Mouse (Mus musculus): ENCODE measurements at regions not wholly inside any gene's neighbourhood (a gene's known extent, or its start where the extent isn't known, plus 50 kb on each side); places are given as distances from the start of the nearest gene placed in this dataset.

DNA sequence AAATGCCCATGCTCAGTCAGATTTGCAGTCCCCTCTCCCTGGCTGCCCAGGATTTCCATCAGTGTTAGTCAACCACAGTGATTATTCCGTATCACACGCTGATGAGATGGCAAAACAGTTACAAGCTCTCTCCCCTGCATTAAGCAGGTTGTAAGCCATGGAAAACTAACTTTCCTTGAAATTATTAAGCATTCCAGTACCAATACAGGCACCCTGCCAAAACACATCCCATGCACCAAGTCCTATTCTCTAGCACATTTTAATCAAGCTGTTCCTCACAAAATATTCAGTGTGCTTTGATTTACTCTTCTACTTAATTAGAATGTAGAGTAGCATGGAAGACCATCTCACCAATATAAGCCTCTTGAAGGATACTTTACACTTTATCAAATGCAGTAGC, 768.4 kb upstream of the Mms22l start:
- Histone ChIP-seq H3K27ac (ENCODE audit: low read depth, low read length) (no peak overlapping the region), H3K4me3 (ENCODE audit: low read length) (no peak overlapping the region), H3K27me3 (replicated peaks; ENCODE audit: control insufficient read depth, insufficient read depth, low read length) (no peaks in the 10 kb centered on the region), H3K36me3 (ENCODE audit: control insufficient read depth, insufficient read depth, low read length) (no peaks in the 10 kb centered on the region), H3K4me2 (ENCODE audit: low read length) (no peak overlapping the region), H3K9me3 (ENCODE audit: control insufficient read depth, low read length) (no peaks in the 10 kb centered on the region), H3K4me1 (ENCODE audit: control insufficient read depth, insufficient read depth, low read depth, low read length) (no peaks in the 10 kb centered on the region), H3K9ac (ENCODE audit: low read depth, low read length) (no peak overlapping the region)
- ATAC-seq: no peak
- WGBS: 57% methylated on average over 2 of the region's 2 CpGs

GRCm38 (mm10) chr4:23732471-23732870, 763.8 kb upstream of the Mms22l start:
- H3K4me2 ChIP-seq (ENCODE audit: low read length): no peak overlapping the region
- H3K27me3 ChIP-seq (replicated peaks; ENCODE audit: control insufficient read depth, insufficient read depth, low read length): no peaks in the 10 kb centered on the region
- no peak overlapping the region for H3K4me3 ChIP-seq (ENCODE audit: low read length)
- H3K9me3 ChIP-seq (ENCODE audit: control insufficient read depth, low read length): no peaks in the 10 kb centered on the region
- H3K27ac ChIP-seq (ENCODE audit: low read depth, low read length): no peak overlapping the region
- H3K36me3 ChIP-seq (ENCODE audit: control insufficient read depth, insufficient read depth, low read length): no peaks in the 10 kb centered on the region
- H3K9ac ChIP-seq (ENCODE audit: low read depth, low read length): no peak overlapping the region
- 49% methylated on average over 4 of the region's 4 CpGs for WGBS
- ATAC-seq: no peak
- H3K4me1 ChIP-seq (ENCODE audit: control insufficient read depth, insufficient read depth, low read depth, low read length): no peaks in the 10 kb centered on the region

DNA sequence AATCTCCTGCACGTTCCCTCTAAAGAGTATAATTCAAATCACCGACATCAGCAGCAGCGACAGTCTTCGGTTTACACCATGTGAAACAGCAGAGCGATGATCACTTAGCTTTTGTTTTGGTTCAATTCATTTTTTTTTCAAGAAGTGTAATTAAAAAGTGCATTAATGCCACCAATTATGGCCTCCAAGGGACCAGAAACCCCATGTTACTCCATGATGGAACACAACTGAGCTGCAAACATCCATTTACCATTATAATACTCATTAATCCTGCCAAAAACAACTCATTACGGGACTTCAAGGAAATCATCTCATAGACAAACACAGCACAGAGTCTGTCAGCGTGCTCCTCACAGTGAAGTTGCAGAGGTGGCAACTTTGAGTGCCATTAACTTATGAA, 752.2 kb upstream of the Mms22l start:
- Histone ChIP-seq H3K4me1 (ENCODE audit: control insufficient read depth, insufficient read depth, low read depth, low read length) (no peaks in the 10 kb centered on the region), H3K4me2 (ENCODE audit: low read length) (0 out of 2 replicates have a peak overlapping the region, but pooled peaks have one; percentile 10), H3K36me3 (ENCODE audit: control insufficient read depth, insufficient read depth, low read length) (no peaks in the 10 kb centered on the region), H3K9ac (ENCODE audit: low read depth, low read length) (no peak overlapping the region), H3K27ac (ENCODE audit: low read depth, low read length) (no peak overlapping the region), H3K27me3 (replicated peaks; ENCODE audit: control insufficient read depth, insufficient read depth, low read length) (no peaks in the 10 kb centered on the region), H3K9me3 (ENCODE audit: control insufficient read depth, low read length) (no peaks in the 10 kb centered on the region), H3K4me3 (ENCODE audit: low read length) (no peak overlapping the region)
- 51% methylated on average over 7 of the region's 7 CpGs for WGBS
- no peak for ATAC-seq

GRCm38 (mm10) chr4:23758005-23758404, 738.2 kb upstream of the Mms22l start:
- Histone ChIP-seq H3K4me2 (ENCODE audit: low read length) (no peak overlapping the region), H3K4me3 (ENCODE audit: low read length) (no peak overlapping the region), H3K27ac (ENCODE audit: low read depth, low read length) (no peak overlapping the region), H3K4me1 (ENCODE audit: control insufficient read depth, insufficient read depth, low read depth, low read length) (no peaks in the 10 kb centered on the region), H3K9ac (ENCODE audit: low read depth, low read length) (no peak overlapping the region), H3K9me3 (ENCODE audit: control insufficient read depth, low read length) (no peaks in the 10 kb centered on the region), H3K36me3 (ENCODE audit: control insufficient read depth, insufficient read depth, low read length) (no peaks in the 10 kb centered on the region), H3K27me3 (replicated peaks; ENCODE audit: control insufficient read depth, insufficient read depth, low read length) (no peaks in the 10 kb centered on the region)
- ATAC-seq: no peak

DNA sequence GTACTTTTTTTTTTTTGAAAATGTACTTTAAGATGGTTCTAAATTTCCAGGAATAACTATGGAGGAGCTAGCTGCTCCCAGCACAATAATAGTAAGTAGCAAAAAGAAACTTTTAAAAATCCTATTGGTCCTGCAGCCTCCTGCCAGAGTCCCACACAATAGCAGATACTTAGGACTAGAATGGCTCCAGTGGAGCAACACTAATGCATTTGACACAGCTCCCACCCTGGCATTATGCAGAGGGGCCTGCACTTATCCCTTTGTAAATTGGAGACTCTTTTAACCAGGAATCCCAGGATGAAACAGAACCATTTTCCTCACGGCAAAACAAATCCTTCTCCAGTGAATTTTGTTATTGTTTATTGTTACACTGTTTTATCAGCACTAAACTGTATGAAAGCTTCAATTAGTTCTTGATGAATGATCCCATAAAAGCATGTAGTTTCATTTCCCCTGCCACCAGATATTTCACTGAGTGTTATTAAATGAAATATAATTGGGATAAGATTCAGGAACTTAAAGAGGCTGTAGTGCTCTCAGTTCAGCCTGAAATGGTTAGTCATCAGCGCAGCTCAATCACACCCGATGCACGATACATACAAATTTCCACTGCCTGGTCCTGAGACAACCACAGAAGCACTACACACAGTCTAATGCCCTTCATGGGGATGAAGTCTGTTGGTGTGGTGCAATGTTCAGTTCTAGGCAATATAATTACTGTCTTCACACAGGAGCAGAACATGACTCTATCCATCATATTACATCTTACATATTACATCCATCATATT, 708.6 kb upstream of the Mms22l start:
- no peaks in the 10 kb centered on the region for H3K9me3 ChIP-seq (ENCODE audit: control insufficient read depth, low read length)
- H3K27ac ChIP-seq (ENCODE audit: low read depth, low read length): no peak overlapping the region
- 24% methylated on average over 4 of the region's 4 CpGs for WGBS
- H3K4me2 ChIP-seq (ENCODE audit: low read length): no peak overlapping the region
- no peak overlapping the region for H3K4me3 ChIP-seq (ENCODE audit: low read length)
- H3K36me3 ChIP-seq (ENCODE audit: control insufficient read depth, insufficient read depth, low read length): no peaks in the 10 kb centered on the region
- no peak overlapping the region for H3K9ac ChIP-seq (ENCODE audit: low read depth, low read length)
- no peaks in the 10 kb centered on the region for H3K4me1 ChIP-seq (ENCODE audit: control insufficient read depth, insufficient read depth, low read depth, low read length)
- peak; percentile 97 for ATAC-seq
- no peaks in the 10 kb centered on the region for H3K27me3 ChIP-seq (replicated peaks; ENCODE audit: control insufficient read depth, insufficient read depth, low read length)

DNA sequence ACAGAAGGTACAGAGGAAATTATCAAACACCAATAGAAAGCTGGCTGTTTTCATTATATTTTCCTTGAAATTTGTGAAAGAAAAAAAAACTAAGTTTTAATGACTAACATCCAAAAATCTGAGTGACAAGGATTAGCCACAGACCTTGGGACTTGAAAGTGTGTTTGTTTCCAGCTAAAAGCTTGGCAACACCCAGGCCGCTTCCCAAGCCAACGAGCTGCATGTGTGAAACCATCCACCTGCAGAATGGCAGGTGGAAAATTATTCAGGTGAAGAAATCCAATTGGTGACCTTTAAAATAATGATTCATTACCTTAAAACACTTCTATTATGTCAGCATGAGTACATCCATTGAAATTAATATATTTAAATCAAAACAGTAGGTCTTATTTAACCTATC, 672.7 kb upstream of the Mms22l start:
- Histone ChIP-seq H3K9me3 (ENCODE audit: control insufficient read depth, low read length) (no peaks in the 10 kb centered on the region), H3K36me3 (ENCODE audit: control insufficient read depth, insufficient read depth, low read length) (no peaks in the 10 kb centered on the region), H3K4me1 (ENCODE audit: control insufficient read depth, insufficient read depth, low read depth, low read length) (no peaks in the 10 kb centered on the region), H3K4me2 (ENCODE audit: low read length) (no peak overlapping the region), H3K27ac (ENCODE audit: low read depth, low read length) (no peak overlapping the region), H3K4me3 (ENCODE audit: low read length) (no peak overlapping the region), H3K9ac (ENCODE audit: low read depth, low read length) (no peak overlapping the region), H3K27me3 (replicated peaks; ENCODE audit: control insufficient read depth, insufficient read depth, low read length) (no peaks in the 10 kb centered on the region)
- 76% methylated on average over 2 of the region's 2 CpGs for WGBS
- ATAC-seq: no peak

DNA sequence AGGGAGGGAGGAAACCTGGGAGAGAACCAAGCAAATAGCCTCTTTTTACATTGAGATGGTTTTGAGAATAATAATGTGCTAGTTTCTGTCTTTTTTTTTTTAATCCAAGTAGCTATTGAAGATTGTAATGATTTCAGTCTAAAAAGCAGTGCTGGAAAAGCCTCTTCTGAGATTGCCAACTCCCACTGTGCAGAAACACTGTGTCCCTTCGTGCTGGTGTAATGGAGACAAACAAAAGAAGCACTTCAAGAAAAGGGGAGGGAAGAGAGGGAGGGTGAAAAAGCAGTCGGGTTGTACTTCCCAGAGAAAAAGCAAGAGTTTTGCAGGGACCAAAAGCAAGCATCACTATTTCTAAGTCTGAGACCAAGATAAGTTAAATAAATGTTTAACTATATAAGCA, 669.4 kb upstream of the Mms22l start:
- WGBS: 0% methylated on average over 2 of the region's 2 CpGs
- Histone ChIP-seq H3K36me3 (ENCODE audit: control insufficient read depth, insufficient read depth, low read length) (no peaks in the 10 kb centered on the region), H3K4me3 (ENCODE audit: low read length) (no peak overlapping the region), H3K27me3 (replicated peaks; ENCODE audit: control insufficient read depth, insufficient read depth, low read length) (no peaks in the 10 kb centered on the region), H3K4me2 (ENCODE audit: low read length) (no peak overlapping the region), H3K4me1 (ENCODE audit: control insufficient read depth, insufficient read depth, low read depth, low read length) (no peaks in the 10 kb centered on the region), H3K9me3 (ENCODE audit: control insufficient read depth, low read length) (no peaks in the 10 kb centered on the region), H3K9ac (ENCODE audit: low read depth, low read length) (no peak overlapping the region), H3K27ac (ENCODE audit: low read depth, low read length) (no peak overlapping the region)
- peak; percentile 80; the same call in 1 of the 2 replicates for ATAC-seq

DNA sequence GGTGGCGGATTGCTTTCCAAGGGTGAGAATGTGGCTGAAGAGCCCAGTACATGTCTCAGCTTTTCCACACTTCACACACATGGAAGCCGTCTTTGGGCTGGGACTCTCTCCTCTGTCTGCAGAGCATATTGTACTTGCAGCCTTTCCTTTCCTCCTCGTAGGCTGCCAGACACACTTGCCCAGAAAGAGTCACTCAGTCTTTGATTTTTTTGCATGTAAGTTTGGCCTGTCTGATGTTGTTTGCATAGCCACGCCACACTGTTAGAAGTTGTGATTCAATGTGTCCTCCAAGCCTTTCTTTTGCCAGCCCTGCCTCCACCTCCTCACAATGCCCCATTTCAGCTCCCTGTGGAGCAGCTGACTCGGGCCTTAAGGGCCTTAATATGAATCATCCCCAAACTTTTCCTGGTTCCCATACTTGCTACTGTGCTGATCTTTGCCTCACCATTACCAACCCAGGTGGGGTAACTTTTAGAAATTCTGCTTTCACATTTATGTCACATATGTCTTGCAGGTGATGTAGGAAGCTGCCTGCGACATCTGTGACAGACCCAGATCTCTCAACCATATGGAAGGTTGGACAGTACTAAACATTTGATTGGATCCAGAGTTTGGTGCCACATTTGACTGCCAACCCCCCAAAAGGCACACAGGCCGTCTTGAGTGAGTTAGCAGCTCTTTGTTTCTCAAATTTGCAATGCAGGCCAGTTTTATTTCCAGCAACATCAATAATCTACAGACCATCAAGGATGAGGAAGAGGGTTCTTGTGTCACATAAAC, 663.7 kb upstream of the Mms22l start:
- no peaks in the 10 kb centered on the region for H3K27me3 ChIP-seq (replicated peaks; ENCODE audit: control insufficient read depth, insufficient read depth, low read length)
- no peak overlapping the region for H3K27ac ChIP-seq (ENCODE audit: low read depth, low read length)
- no peak overlapping the region for H3K4me3 ChIP-seq (ENCODE audit: low read length)
- peak; percentile 64; the same call in 1 of the 2 replicates for ATAC-seq
- 48% methylated on average over 7 of the region's 7 CpGs for WGBS
- H3K36me3 ChIP-seq (ENCODE audit: control insufficient read depth, insufficient read depth, low read length): no peaks in the 10 kb centered on the region
- H3K4me2 ChIP-seq (ENCODE audit: low read length): no peak overlapping the region
- no peaks in the 10 kb centered on the region for H3K4me1 ChIP-seq (ENCODE audit: control insufficient read depth, insufficient read depth, low read depth, low read length)
- no peak overlapping the region for H3K9ac ChIP-seq (ENCODE audit: low read depth, low read length)
- H3K9me3 ChIP-seq (ENCODE audit: control insufficient read depth, low read length): no peaks in the 10 kb centered on the region

- H3K27me3 ChIP-seq (replicated peaks; ENCODE audit: control insufficient read depth, insufficient read depth, low read length): no peaks in the 10 kb centered on the region
- H3K27ac ChIP-seq (ENCODE audit: low read depth, low read length): no peak overlapping the region
- H3K36me3 ChIP-seq (ENCODE audit: control insufficient read depth, insufficient read depth, low read length): no peaks in the 10 kb centered on the region
- no peak overlapping the region for H3K4me3 ChIP-seq (ENCODE audit: low read length)
- H3K4me2 ChIP-seq (ENCODE audit: low read length): no peak overlapping the region
- no peaks in the 10 kb centered on the region for H3K4me1 ChIP-seq (ENCODE audit: control insufficient read depth, insufficient read depth, low read depth, low read length)
- H3K9me3 ChIP-seq (ENCODE audit: control insufficient read depth, low read length): no peaks in the 10 kb centered on the region
- ATAC-seq: peak; percentile 88
- no peak overlapping the region for H3K9ac ChIP-seq (ENCODE audit: low read depth, low read length)
- 44% methylated on average over 4 of the region's 4 CpGs for WGBS
Observed at GRCm38 (mm10) chr4:23843609-23844287, 652.5 kb upstream of the Mms22l start.

All from hindbrain, embryonic 16.5 days (tissue).